10 mouse cellular contexts compared by ENCODE assay signal in genomic region chr14:24579153-24579795, GRCm38 (mm10).
A peak's percentile ranks its signal among the peaks of the same experiment; 100 is the strongest.
DNase-seq lines count a peak whose midpoint lies in the region; ATAC-seq and TF ChIP-seq lines count a peak whose summit lies in the region.
"Had no signal": no experiment of that assay in that cellular context is flagged by ENCODE, and none has a peak within 500 bp of the region (broad histone marks: within the 10 kb centered on the region; RNA-seq: fewer than 3 reads in every experiment).

No protein-coding gene starts in this region.

- peaks cover 23% of the 10 kb centered on the region for H3K4me1 ChIP-seq in forebrain, embryonic 15.5 days
- H3K4me1 ChIP-seq in neural tube, embryonic 13.5 days (replicated peaks) = peaks cover 27% of the 10 kb centered on the region
- H3K4me1 ChIP-seq in kidney, embryonic 15.5 days = peaks cover 8% of the 10 kb centered on the region
- H3K4me1 ChIP-seq in thymus, adult 2 months (replicated peaks; ENCODE audit: control insufficient read depth, insufficient read depth, low read length) = no peaks in the 10 kb centered on the region

- WGBS in forebrain, embryonic 15.5 days = 10% methylated on average over 9 of the region's 9 CpGs
- WGBS in neural tube, embryonic 13.5 days = 18% methylated on average over 9 of the region's 9 CpGs
- 33% methylated on average over 9 of the region's 9 CpGs for WGBS in kidney, embryonic 15.5 days
- WGBS in thymus, adult 2 months = 85% methylated on average over 9 of the region's 9 CpGs

- H3K36me3 ChIP-seq in forebrain, embryonic 15.5 days = no peaks in the 10 kb centered on the region
- H3K36me3 ChIP-seq in neural tube, embryonic 13.5 days = no peaks in the 10 kb centered on the region
- H3K36me3 ChIP-seq in kidney, embryonic 15.5 days = no peaks in the 10 kb centered on the region
- H3K36me3 ChIP-seq in thymus, adult 2 months (ENCODE audit: control insufficient read depth, insufficient read depth, low read length) = no peaks in the 10 kb centered on the region

- H3K4me2 ChIP-seq in forebrain, embryonic 15.5 days (replicated peaks) = no peak overlapping the region
- 0 out of 2 replicates have a peak overlapping the region, but pooled peaks have one; percentile 11 for H3K4me2 ChIP-seq in neural tube, embryonic 13.5 days
- no peak overlapping the region for H3K4me2 ChIP-seq in kidney, embryonic 15.5 days

- no peak overlapping the region for H3K9ac ChIP-seq in forebrain, embryonic 15.5 days (replicated peaks)
- peak overlapping the region; percentile 53 for H3K9ac ChIP-seq in neural tube, embryonic 13.5 days
- H3K9ac ChIP-seq in kidney, embryonic 15.5 days = no peak overlapping the region

- no peaks in the 10 kb centered on the region for H3K27me3 ChIP-seq in forebrain, embryonic 15.5 days
- H3K27me3 ChIP-seq in neural tube, embryonic 13.5 days = no peaks in the 10 kb centered on the region
- no peaks in the 10 kb centered on the region for H3K27me3 ChIP-seq in kidney, embryonic 15.5 days
- H3K27me3 ChIP-seq in thymus, adult 2 months (ENCODE audit: control insufficient read depth, insufficient read depth, low read length) = no peaks in the 10 kb centered on the region

- peak; percentile 30; the same call in 1 of the 2 replicates for ATAC-seq in forebrain, embryonic 15.5 days (replicated peaks)
- peak; percentile 36; the same call in 1 of the 2 replicates for ATAC-seq in neural tube, embryonic 13.5 days (ENCODE audit: low read depth)
- no peak for ATAC-seq in kidney, embryonic 15.5 days (replicated peaks; ENCODE audit: low FRiP score)
- ATAC-seq: Patski had no signal

- peak overlapping the region; percentile 96 for H3K27ac ChIP-seq in forebrain, embryonic 15.5 days (replicated peaks)
- H3K27ac ChIP-seq in layer of hippocampus, adult 2 months = peak overlapping the region; percentile 94
- H3K27ac ChIP-seq in neural tube, embryonic 13.5 days (replicated peaks) = peak overlapping the region; percentile 92
- no peak overlapping the region for H3K27ac ChIP-seq in kidney, embryonic 15.5 days
- H3K27ac ChIP-seq in thymus, adult 2 months (ENCODE audit: control insufficient read depth, insufficient read depth, low read length) = no peak overlapping the region
- H3K27ac ChIP-seq: kidney, postnatal 0 days had no signal

- peak; percentile 24 for DNase-seq in right cerebral cortex, adult 18-20 months
- DNase-seq in right cerebral cortex, postnatal 14 days = no peak
- peak in 1 of 2 experiments; percentile 22 for DNase-seq in layer of hippocampus, adult 2 months (ENCODE audit: low spot score in 2 of 2)
- DNase-seq in natural killer cell, adult 2 months (ENCODE audit: low spot score in 2 of 2) = no peak
- no peak for DNase-seq in thymus, adult 2 months

- H3K9me3 ChIP-seq in forebrain, embryonic 15.5 days = no peaks in the 10 kb centered on the region
- H3K9me3 ChIP-seq in neural tube, embryonic 13.5 days = no peaks in the 10 kb centered on the region
- H3K9me3 ChIP-seq in kidney, embryonic 15.5 days (replicated peaks) = no peaks in the 10 kb centered on the region

- no peak for TF ChIP-seq CTCF in layer of hippocampus, adult 2 months (conservative IDR thresholded peaks at IDR 0.05)
- TF ChIP-seq CTCF in thymus, adult 2 months (IDR thresholded peaks at IDR 0.05; ENCODE audit: borderline replicate concordance, control insufficient read depth, extremely low read depth, insufficient read depth, low read length, poor library complexity) = no peak

- no peak overlapping the region for H3K4me3 ChIP-seq in forebrain, embryonic 15.5 days
- no peak overlapping the region for H3K4me3 ChIP-seq in layer of hippocampus, adult 2 months
- no peak overlapping the region for H3K4me3 ChIP-seq in neural tube, embryonic 13.5 days
- no peak overlapping the region for H3K4me3 ChIP-seq in kidney, embryonic 15.5 days (replicated peaks)
- H3K4me3 ChIP-seq in thymus, adult 2 months (ENCODE audit: control insufficient read depth, insufficient read depth, low read length) = no peak overlapping the region

- TF ChIP-seq POLR2A in thymus, adult 2 months (IDR thresholded peaks at IDR 0.05; ENCODE audit: control insufficient read depth, extremely low read depth, insufficient read depth, low read length, poor library complexity) = no peak

Comparison
In these comparisons a context has a peak if more than half of its experiments do, and no peak if none do; other contexts are left out.
1. H3K27ac ChIP-seq: peak in forebrain, embryonic 15.5 days (single experiment), layer of hippocampus, adult 2 months (single experiment) and neural tube, embryonic 13.5 days (single experiment); none in kidney, embryonic 15.5 days (single experiment) and thymus, adult 2 months (single experiment).